7 mouse cellular contexts compared by ENCODE assay signal in the genomic region with DNA sequence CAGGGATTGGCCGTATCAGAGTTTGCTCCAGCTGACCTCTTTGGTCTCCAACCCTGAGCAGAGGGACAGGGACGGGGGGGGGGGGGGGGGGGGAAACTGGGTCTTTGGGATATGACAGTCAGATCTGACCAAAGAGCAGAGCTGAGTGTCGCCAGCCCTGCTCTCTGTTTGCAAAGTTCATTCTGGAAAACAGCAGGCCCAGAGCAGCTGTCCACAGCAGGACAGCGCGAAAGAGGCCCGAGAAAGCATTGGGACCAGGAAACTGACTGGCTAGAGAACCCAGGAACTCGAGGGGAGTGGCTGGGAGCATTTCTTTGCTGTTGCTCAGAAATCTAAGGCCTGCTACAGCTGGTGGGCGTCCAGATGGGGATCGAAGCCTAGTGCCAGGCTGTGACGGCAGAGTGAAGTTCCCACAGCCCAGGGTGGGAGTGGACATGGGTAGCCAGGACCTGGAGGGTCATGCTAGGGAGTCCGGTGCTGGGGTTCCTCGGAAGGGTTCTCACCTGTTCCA. TPM values are rescaled to one million over a fixed set of nuclear protein-coding genes. Genes with fewer than 3 reads are reported as not detected.
DNase-seq lines count a peak whose midpoint lies in the region; ATAC-seq and TF ChIP-seq lines count a peak whose summit lies in the region.

No protein-coding gene starts in this region.

- TF ChIP-seq CTCF in ES-Bruce4 (IDR thresholded peaks at IDR 0.05; ENCODE audit: low read depth, low read length): no peak
- TF ChIP-seq CTCF in lung, postnatal 0 days (IDR thresholded peaks at IDR 0.05): no peak

- H3K9me3 ChIP-seq in ES-Bruce4 (replicated peaks; ENCODE audit: control insufficient read depth, insufficient read depth, low read length, poor library complexity, severe bottlenecking): no peaks in the 10 kb centered on the region
- H3K9me3 ChIP-seq in kidney, embryonic 15.5 days (replicated peaks): no peaks in the 10 kb centered on the region
- no peaks in the 10 kb centered on the region for H3K9me3 ChIP-seq in lung, postnatal 0 days (ENCODE audit: low read length)
- H3K9me3 ChIP-seq in stomach, embryonic 15.5 days: no peaks in the 10 kb centered on the region

- H3K36me3 ChIP-seq in ES-Bruce4 (ENCODE audit: control insufficient read depth, insufficient read depth, low read length, poor library complexity, severe bottlenecking): no peaks in the 10 kb centered on the region
- no peaks in the 10 kb centered on the region for H3K36me3 ChIP-seq in kidney, embryonic 15.5 days
- no peaks in the 10 kb centered on the region for H3K36me3 ChIP-seq in lung, postnatal 0 days (ENCODE audit: insufficient read depth, low read length)
- H3K36me3 ChIP-seq in stomach, embryonic 15.5 days: no peaks in the 10 kb centered on the region

- peak; percentile 75 for DNase-seq in adipocyte (ENCODE audit: low spot score)
- peak; percentile 47 for DNase-seq in gastrocnemius, postnatal 25 days
- DNase-seq in lung, postnatal 0 days (ENCODE audit: low spot score): peak; percentile 86
- no peak for DNase-seq in testis, postnatal 14 days (ENCODE audit: low spot score)

- peak overlapping the region; percentile 98 for H3K4me2 ChIP-seq in kidney, embryonic 15.5 days
- H3K4me2 ChIP-seq in lung, postnatal 0 days (replicated peaks; ENCODE audit: low read depth, low read length): peak overlapping the region; percentile 78
- peak overlapping the region; percentile 90 for H3K4me2 ChIP-seq in stomach, embryonic 15.5 days

- peak; percentile 54 for ATAC-seq in kidney, embryonic 15.5 days (replicated peaks; ENCODE audit: low FRiP score)
- ATAC-seq in lung, postnatal 0 days: peak; percentile 54
- peak; percentile 72 for ATAC-seq in stomach, embryonic 15.5 days (ENCODE audit: insufficient read depth, low FRiP score, low read depth)

- peak overlapping the region; percentile 73 for H3K4me3 ChIP-seq in ES-Bruce4 (ENCODE audit: low read depth, low read length)
- peak overlapping the region; percentile 54 for H3K4me3 ChIP-seq in kidney, embryonic 15.5 days (replicated peaks)
- peak overlapping the region; percentile 43 for H3K4me3 ChIP-seq in lung, postnatal 0 days (ENCODE audit: low read depth, low read length)
- H3K4me3 ChIP-seq in stomach, embryonic 15.5 days (replicated peaks): peak overlapping the region; percentile 43

- WGBS in kidney, embryonic 15.5 days: 15% methylated on average over 12 of the region's 12 CpGs
- 23% methylated on average over 12 of the region's 12 CpGs for WGBS in lung, postnatal 0 days
- 15% methylated on average over 12 of the region's 12 CpGs for WGBS in stomach, embryonic 15.5 days

- no peak overlapping the region for H3K27ac ChIP-seq in ES-Bruce4 (ENCODE audit: insufficient read depth, low read length)
- peak overlapping the region; percentile 70 for H3K27ac ChIP-seq in kidney, embryonic 15.5 days
- peak overlapping the region; percentile 83 for H3K27ac ChIP-seq in lung, postnatal 0 days (ENCODE audit: low read length)
- H3K27ac ChIP-seq in stomach, embryonic 15.5 days: peak overlapping the region; percentile 65

- TF ChIP-seq POLR2A in ES-Bruce4 (IDR thresholded peaks at IDR 0.05; ENCODE audit: insufficient read depth, low read length): no peak

- TF ChIP-seq EP300 in ES-Bruce4 (IDR thresholded peaks at IDR 0.05; ENCODE audit: insufficient read depth, low read depth, low read length): no peak
- 0 out of 2 replicates have a peak, but pooled peaks have one; percentile 20 for TF ChIP-seq EP300 in lung, postnatal 0 days (IDR thresholded peaks at IDR 0.05)

- H3K9ac ChIP-seq in ES-Bruce4 (ENCODE audit: low read depth, poor library complexity, severe bottlenecking): peak overlapping the region; percentile 51
- peak overlapping the region; percentile 51 for H3K9ac ChIP-seq in kidney, embryonic 15.5 days
- peak overlapping the region; percentile 55 for H3K9ac ChIP-seq in lung, postnatal 0 days (replicated peaks; ENCODE audit: low read depth)
- no peak overlapping the region for H3K9ac ChIP-seq in stomach, embryonic 15.5 days

- peaks cover 9% of the 10 kb centered on the region; the same call in 1 of the 2 replicates for H3K27me3 ChIP-seq in ES-Bruce4 (ENCODE audit: control insufficient read depth, insufficient read depth, low read length, poor library complexity, severe bottlenecking)
- peaks cover 32% of the 10 kb centered on the region for H3K27me3 ChIP-seq in kidney, embryonic 15.5 days
- H3K27me3 ChIP-seq in lung, postnatal 0 days (replicated peaks; ENCODE audit: insufficient read depth, low read length): no peaks in the 10 kb centered on the region
- H3K27me3 ChIP-seq in stomach, embryonic 15.5 days (replicated peaks): 0 out of 2 replicates have a peak, but pooled peaks cover 3% of the 10 kb centered on the region

- H3K4me1 ChIP-seq in ES-Bruce4 (ENCODE audit: control insufficient read depth, insufficient read depth, low read length): no peaks in the 10 kb centered on the region
- peaks cover 23% of the 10 kb centered on the region for H3K4me1 ChIP-seq in kidney, embryonic 15.5 days
- peaks cover 7% of the 10 kb centered on the region; the same call in 1 of the 2 replicates for H3K4me1 ChIP-seq in lung, postnatal 0 days (ENCODE audit: insufficient read depth, low read depth, low read length)
- peaks cover 18% of the 10 kb centered on the region for H3K4me1 ChIP-seq in stomach, embryonic 15.5 days

RNA-seq across cellular contexts. Expression of a gene that starts 1.2 kb away (rescaled TPM):
- 0.35 TPM in 1 of 2 replicates, not detected in the other for polyA plus RNA-seq in ES-Bruce4 (2011; ENCODE audit: insufficient read depth, insufficient read length, low read depth, missing spikeins)
- 1 to 10 TPM; 2.1 to 3.0 TPM for total RNA-seq in gastrocnemius, postnatal 25 days (2021)
- polyA plus RNA-seq in kidney, embryonic 15.5 days (2015; fragmentation: Nextera tagmentation; extraction: Ambion mirVana): 2.3 and 2.5 TPM in 2 replicates
- 8.4 and 12.5 TPM in 2 replicates for polyA plus RNA-seq in lung, postnatal 0 days (2015; fragmentation: Nextera tagmentation; extraction: Ambion mirVana)
- polyA plus RNA-seq in stomach, embryonic 15.5 days (2015; fragmentation: Nextera tagmentation; extraction: Ambion mirVana): 2.3 and 3.0 TPM in 2 replicates
